Mouse (Mus musculus) left cerebral cortex, adult 11 months (tissue): ENCODE measurements at regions not wholly inside any gene's neighbourhood (a gene's known extent, or its start where the extent isn't known, plus 50 kb on each side); places are given as distances from the start of the nearest gene placed in this dataset.

ENCODE experiments used
- DNase-seq: peaks from one replicate; pipeline ENCODE4 v3.0.0; 2022; ENCODE audit warnings: low spot score

- no peak for DNase-seq
These were observed 134.9 kb upstream of the Nrp1 start for GRCm38 (mm10) chr8:128223522-128223921.

DNA sequence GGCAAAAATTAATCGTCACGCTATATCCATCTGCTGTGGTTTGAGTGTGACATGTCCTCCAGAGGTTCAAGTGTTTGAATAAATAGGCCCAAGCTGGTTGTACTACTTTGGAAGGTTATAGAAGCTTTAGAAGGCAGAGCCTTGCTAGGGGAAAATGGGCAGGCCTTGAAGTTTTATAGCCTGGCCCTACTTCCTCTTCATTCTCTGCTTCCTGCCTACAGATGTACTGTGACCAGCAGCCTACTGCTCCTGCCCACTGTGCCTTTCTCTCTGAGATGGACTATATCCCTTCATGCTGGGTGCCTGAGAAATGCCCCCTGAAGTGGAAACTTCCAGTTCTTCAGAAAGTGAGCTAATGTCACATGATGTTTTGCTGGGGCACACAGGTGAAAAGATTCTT is 133.3 kb upstream of the Nrp1 start:
- DNase-seq: no peak

GRCm38 (mm10) chr8:128235071-128235470 is 123.3 kb upstream of the Nrp1 start:
- DNase-seq: no peak

DNA sequence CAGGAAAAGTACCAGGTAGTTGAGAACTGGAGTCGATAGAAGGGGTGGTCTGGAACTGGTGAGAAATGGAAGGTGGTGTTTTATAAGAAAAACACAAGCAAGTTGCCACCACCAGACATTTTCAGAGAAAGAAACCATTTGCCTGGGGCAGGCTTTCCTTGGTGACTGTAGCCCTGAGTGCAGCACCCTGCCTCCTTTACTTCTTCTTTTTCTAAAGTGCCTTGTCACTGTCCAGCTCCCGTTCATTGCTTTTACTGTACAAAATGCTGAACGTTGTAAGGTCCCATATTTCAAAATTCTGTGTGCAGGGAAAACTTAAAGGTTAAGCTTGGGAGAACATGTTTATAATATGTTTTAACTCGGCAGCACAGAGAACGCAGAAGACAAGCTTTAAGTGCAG is 122.9 kb upstream of the Nrp1 start:
- no peak for DNase-seq

DNA sequence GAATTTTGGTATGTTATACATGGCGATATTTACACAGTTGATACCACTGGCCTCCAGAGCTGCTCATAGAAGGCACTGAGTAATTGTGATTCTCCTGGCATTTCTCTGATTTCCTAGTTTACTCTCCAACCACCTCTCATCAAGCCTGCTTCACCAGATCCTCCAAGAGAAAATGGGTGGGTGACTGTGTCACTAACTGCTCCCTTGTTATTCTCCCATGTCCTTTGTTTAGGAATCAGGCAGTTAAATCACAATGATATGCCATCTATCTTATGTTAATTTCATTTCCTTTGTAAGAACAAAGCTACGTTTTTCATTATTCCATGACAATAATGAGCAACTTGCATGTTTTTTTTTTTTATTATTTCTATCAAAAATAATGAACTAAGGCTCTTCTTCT is 122.3 kb upstream of the Nrp1 start:
- DNase-seq: no peak

DNA sequence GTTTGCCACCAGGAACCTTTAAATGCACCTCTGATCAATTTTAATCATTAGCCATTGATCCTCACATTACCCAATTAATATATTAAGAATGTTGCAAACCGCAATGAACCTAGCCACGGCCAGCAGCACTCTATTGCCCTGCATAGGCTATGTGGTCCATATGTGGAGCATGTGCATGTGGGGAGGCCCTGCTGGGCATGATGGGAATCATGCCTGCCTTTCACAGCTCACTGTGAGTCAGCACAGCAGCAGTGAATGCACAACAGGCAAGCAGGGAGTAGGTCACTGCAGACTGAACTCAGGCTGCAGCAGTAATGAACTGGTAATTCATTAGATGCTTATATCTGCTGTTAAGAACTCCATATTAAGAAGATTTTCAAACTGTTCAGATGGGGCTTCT is 119.5 kb upstream of the Nrp1 start:
- DNase-seq: no peak

DNA sequence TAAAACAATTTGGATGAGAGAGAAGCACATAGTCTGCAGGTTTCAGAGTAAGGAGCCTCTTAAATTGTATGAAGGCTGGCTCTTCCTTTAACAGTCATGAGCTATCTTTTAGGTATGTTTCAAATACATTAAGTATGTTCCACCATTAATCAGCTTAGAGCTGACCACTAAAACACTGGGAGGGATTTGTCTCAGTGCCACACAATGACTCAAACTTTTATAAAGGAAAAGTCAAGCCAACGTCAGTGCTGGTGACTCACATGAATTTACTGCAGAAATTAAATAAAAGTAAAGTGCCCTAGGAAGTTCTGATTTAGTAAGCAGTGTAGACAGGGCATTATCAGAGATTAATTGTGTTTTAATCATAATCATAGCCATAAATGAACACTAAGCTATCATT is 118.6 kb upstream of the Nrp1 start:
- DNase-seq: no peak

- no peak for DNase-seq
These were observed 117.2 kb upstream of the Nrp1 start for GRCm38 (mm10) chr8:128241200-128241599.

GRCm38 (mm10) chr8:128242465-128243251 is 115.7 kb upstream of the Nrp1 start:
- DNase-seq: no peak

DNA sequence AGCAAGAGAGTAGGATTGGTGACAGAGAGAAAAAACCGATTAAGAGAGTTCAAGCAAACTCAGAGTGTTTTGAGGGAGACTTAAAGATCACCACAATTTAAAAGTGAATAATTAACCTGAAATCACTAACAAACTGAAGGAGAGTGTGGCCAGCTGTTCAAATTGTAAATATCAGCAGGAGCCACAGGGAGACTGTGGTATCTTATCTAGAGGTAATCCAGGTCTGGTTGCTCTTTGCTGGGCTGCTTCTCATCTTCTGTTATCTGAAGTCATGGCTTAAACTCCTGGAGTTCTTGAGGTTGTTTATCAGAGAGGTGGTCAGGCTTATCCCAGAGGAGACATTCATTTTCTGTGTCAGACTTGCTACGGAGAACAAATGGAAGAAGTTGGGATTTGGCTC is 106.7 kb upstream of the Nrp1 start:
- no peak for DNase-seq

DNA sequence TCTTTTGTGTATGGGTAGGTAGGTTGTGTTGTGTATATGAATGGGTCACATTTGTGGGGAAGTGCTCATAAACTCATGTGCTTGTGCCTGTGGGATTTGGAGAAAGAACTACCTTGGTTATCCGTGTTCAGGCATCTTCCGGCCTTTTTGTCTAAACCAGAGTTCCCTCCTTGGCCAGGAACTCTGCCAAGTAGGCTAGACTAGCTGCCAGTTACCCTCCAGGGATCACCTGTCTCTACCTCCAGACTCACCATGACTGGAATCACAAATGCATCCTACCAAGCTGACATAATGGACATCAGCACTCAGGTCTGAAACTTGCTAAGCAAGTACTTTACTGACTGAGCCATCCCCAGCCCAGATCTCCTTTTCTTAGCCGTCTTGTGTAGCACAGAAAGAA is 97.6 kb upstream of the Nrp1 start:
- no peak for DNase-seq

DNA sequence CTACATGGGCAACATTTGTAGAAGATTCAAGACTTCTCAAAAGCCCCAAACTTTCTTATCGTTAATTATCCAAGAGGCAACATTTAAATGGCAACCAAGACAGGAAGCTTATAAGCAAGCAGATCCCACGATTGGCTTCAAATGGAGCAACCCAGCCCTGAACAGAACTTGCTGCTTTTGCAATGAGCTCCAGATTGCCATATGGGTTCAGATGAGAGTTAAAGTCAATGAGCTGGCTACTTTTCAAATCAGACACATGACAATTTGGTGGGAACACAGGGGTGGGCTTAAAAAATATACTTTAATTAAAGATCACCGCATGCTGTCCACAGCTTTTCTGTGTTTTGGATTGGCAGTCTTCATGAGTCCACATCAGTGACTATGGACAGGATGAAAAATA is 97.0 kb upstream of the Nrp1 start:
- DNase-seq: no peak

- no peak for DNase-seq
These were observed 95.0 kb upstream of the Nrp1 start for GRCm38 (mm10) chr8:128263251-128263947.

DNA sequence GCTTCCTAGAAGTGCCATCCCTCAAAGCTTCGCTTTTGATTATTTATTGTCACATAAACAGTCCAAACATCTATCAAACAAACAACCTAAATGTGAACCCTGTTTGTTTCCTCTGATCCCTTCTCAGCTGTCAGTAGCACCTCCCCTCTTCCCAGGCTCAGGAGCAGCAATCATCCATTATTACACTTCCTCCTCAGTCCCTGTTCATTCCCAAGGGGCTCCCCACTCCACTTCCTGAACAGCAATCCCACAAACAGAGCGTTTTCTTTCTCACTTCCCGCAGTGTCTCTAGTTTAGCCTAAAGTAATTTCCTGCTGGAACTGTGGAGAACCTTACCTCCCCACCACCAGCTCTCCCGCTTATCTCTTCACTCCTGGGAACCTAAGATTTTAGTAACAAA is 91.1 kb upstream of the Nrp1 start:
- DNase-seq: no peak

- no peak for DNase-seq
These were observed 90.4 kb upstream of the Nrp1 start for GRCm38 (mm10) chr8:128268010-128268409.

DNA sequence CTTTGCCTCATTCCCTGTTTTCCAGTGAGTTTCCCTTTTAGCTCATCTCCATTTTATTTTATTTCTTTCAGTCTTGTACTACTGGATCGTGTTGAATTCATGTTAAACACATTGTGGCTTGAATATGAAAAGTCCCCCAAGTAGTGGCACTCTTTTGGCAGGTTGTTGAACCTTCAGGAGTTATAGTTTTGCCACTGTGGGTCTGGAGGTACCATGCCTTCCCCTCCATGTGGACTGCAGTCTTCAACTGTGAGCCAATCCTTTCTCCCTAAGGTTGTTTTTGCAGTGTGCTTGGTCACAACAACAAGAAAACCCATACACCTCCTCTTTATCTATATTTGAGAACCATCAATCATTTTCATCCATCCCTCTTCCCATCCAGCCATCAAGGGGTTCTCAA is 88.9 kb upstream of the Nrp1 start:
- DNase-seq: no peak

DNA sequence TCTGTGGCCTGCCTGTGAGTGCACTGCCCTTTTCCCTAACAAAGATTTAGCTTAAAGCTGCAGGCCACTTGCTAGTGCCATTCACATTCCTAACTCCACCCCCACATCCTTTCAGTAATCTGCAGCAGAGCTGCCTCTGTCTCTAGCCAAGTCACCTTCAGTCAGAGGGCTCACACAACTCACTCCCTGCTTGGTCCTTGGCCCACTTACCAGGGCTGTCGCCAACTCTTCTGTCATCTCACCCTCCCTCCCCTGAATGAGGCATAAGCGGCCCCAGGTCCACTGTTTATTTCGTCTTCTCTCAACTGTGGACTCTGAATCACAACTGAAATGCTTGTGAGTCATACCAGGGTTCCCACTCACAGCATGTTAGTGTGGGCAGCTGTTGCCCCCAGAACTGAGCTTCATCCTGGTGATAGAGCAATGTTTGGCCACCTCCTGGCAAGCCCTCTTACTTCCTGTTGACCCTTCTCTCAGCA is 85.5 kb upstream of the Nrp1 start:
- DNase-seq: no peak

DNA sequence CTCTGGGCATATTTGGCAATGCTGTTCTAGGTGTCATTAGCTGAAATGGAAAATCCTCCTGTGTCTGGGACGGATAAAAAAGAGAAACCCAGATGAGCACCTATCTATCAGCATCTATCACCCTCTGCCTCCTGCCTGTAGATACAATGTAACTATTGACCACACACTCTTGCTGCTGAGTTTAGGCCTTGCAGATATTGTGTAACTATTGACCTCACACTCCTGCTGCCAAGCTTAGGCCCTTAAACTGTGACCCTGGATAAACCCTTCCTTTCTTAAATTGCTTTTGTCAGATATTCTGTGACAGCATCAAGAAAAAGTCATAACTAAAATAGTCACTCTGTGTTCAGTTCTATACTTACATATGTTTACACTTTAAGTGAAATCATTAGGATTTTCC is 81.9 kb upstream of the Nrp1 start:
- no peak for DNase-seq

- no peak for DNase-seq
These were observed 75.6 kb upstream of the Nrp1 start for GRCm38 (mm10) chr8:128282802-128283201.

DNA sequence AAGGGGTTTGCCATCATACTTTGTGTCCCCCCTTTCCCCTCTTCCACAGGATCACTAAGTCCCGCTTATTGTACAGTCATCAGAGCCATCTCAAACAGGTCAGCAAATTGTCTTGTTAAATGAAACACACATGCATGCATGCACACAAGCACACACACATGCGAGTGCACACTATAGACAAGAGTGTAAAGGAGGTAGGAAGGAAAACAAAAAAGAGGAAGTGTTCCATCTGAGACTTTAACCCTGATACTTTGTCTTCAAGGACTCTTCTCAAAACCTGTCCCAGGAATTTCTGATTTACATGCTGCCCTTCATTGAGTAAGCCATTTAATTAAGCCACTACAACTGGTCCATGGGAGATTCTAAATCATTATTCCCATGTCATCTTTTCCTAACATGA is 75.0 kb upstream of the Nrp1 start:
- no peak for DNase-seq

GRCm38 (mm10) chr8:128284816-128285215 is 73.6 kb upstream of the Nrp1 start:
- no peak for DNase-seq

- no peak for DNase-seq
These were observed 68.3 kb upstream of the Nrp1 start for GRCm38 (mm10) chr8:128290076-128290475.

DNA sequence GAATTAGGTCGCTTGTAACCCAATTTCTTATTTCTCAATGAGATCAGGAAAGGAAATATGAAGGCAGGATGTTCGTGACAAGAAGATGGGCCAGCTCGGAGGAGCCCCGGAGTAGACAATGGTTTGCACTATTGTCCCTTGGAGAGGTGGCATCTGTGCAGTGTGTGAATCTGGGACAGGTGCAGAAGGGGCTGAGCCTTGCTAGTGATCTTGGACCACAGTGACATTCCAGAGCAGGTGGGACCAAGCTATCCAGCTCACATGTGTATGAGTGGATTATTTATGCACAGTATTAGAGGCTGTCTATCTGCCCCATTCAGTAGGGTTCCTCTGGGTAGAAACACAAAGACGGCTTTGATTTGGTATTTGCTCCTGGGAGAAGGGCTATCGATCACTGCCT is 66.0 kb upstream of the Nrp1 start:
- DNase-seq: no peak
